In the genomic region with DNA sequence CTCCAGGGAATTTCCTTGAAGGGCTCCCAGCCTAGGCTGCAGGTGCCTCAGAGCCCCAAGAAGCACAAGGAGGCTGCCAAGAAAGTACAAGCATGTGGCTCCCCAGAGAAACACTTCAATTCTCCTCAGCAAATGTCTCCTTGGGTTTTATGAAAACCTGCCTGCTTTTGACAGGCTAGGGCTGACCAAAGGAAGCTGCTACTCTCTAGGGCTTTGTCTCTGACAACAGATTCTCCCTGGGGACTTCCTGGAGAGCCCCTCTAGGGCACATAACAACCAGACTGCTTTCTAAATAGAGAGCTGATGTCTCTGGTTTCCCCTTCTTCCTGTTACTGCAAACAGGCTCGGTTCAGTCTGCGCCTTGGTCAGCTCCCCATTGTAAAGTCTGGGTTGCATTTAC, we compare ENCODE assay signal across 14 mouse cellular contexts. TPM values are rescaled to one million over a fixed set of nuclear protein-coding genes. Genes with fewer than 3 reads are reported as not detected.
A peak's percentile ranks its signal among the peaks of the same experiment; 100 is the strongest.
DNase-seq lines count a peak whose midpoint lies in the region; ATAC-seq and TF ChIP-seq lines count a peak whose summit lies in the region.
"Had no signal": no experiment of that assay in that cellular context is flagged by ENCODE, and none has a peak within 500 bp of the region (broad histone marks: within the 10 kb centered on the region; RNA-seq: fewer than 3 reads in every experiment).

No protein-coding gene starts in this region.

- no peak overlapping the region for H3K4me3 ChIP-seq in forebrain, postnatal 0 days (ENCODE audit: low read depth, low read length)
- H3K4me3 ChIP-seq in forebrain, embryonic 10.5 days: no peak overlapping the region
- no peak overlapping the region for H3K4me3 ChIP-seq in lung, adult 2 months (replicated peaks; ENCODE audit: extremely low read depth, low read depth, low read length)
- H3K4me3 ChIP-seq in embryonic facial prominence, embryonic 13.5 days: no peak overlapping the region
- H3K4me3 ChIP-seq: heart, adult 2 months; limb, embryonic 15.5 days had no signal

- H3K27ac ChIP-seq in forebrain, postnatal 0 days (ENCODE audit: low read depth, low read length): peak overlapping the region; percentile 1; the same call in 1 of the 2 replicates
- no peak overlapping the region for H3K27ac ChIP-seq in forebrain, embryonic 10.5 days
- H3K27ac ChIP-seq in embryonic facial prominence, embryonic 13.5 days: peak overlapping the region; percentile 45
- H3K27ac ChIP-seq: heart, adult 2 months; kidney, postnatal 0 days; limb, embryonic 15.5 days had no signal

- TF ChIP-seq CTCF in forebrain, postnatal 0 days (IDR thresholded peaks at IDR 0.05; ENCODE audit: low read depth): no peak
- TF ChIP-seq CTCF in lung, adult 2 months (IDR thresholded peaks at IDR 0.05; ENCODE audit: insufficient read depth, low read length): no peak

- H3K4me2 ChIP-seq in forebrain, postnatal 0 days (ENCODE audit: low read depth): no peak overlapping the region
- H3K4me2 ChIP-seq in embryonic facial prominence, embryonic 13.5 days: no peak overlapping the region
- H3K4me2 ChIP-seq: limb, embryonic 15.5 days had no signal

- TF ChIP-seq POLR2A in lung, adult 2 months (IDR thresholded peaks at IDR 0.05; ENCODE audit: borderline replicate concordance, extremely low read depth, low read depth, low read length): no peak

- no peak for DNase-seq in forebrain, postnatal 0 days
- no peak for DNase-seq in forebrain, embryonic 10.5 days (ENCODE audit: extremely low spot score, low spot score)
- peak; percentile 34 for DNase-seq in lung, postnatal 36 days
- no peak for DNase-seq in lung, adult 2 months
- DNase-seq in splenic B cell, adult 2 months (ENCODE audit: low read depth, low spot score): peak; percentile 92
- no peak for DNase-seq in cerebellum, postnatal 4 days (ENCODE audit: low spot score in 2 of 2)
- DNase-seq: cerebellum, postnatal 25 days; heart, postnatal 4 days had no signal

- ATAC-seq in forebrain, postnatal 0 days: no peak
- no peak for ATAC-seq in embryonic facial prominence, embryonic 13.5 days (ENCODE audit: insufficient number of reproducible peaks, insufficient read depth, low FRiP score, low TSS enrichment, low read depth)
- ATAC-seq in monocyte, adult 5-6 weeks (replicated peaks; ENCODE audit: insufficient number of reproducible peaks, low FRiP score, low TSS enrichment, poor library complexity, severe bottlenecking): no peak

- no peaks in the 10 kb centered on the region for H3K9me3 ChIP-seq in forebrain, postnatal 0 days (ENCODE audit: low read length)
- H3K9me3 ChIP-seq in forebrain, embryonic 10.5 days: no peaks in the 10 kb centered on the region
- no peaks in the 10 kb centered on the region for H3K9me3 ChIP-seq in embryonic facial prominence, embryonic 13.5 days
- H3K9me3 ChIP-seq: limb, embryonic 15.5 days had no signal

- H3K36me3 ChIP-seq in forebrain, postnatal 0 days (ENCODE audit: insufficient read depth): no peaks in the 10 kb centered on the region
- H3K36me3 ChIP-seq in forebrain, embryonic 10.5 days (replicated peaks): no peaks in the 10 kb centered on the region
- no peaks in the 10 kb centered on the region for H3K36me3 ChIP-seq in embryonic facial prominence, embryonic 13.5 days
- no peaks in the 10 kb centered on the region for H3K36me3 ChIP-seq in splenic B cell, adult 2 months (ENCODE audit: control insufficient read depth, insufficient read depth, low read length, poor library complexity, severe bottlenecking)
- H3K36me3 ChIP-seq: limb, embryonic 15.5 days had no signal

- no peak overlapping the region for H3K9ac ChIP-seq in forebrain, postnatal 0 days
- 0 out of 2 replicates have a peak overlapping the region, but pooled peaks have one; percentile 32 for H3K9ac ChIP-seq in embryonic facial prominence, embryonic 13.5 days
- H3K9ac ChIP-seq: limb, embryonic 15.5 days had no signal

- 0 out of 2 replicates have a peak, but pooled peaks cover 5% of the 10 kb centered on the region for H3K4me1 ChIP-seq in forebrain, postnatal 0 days (ENCODE audit: insufficient read depth)
- peaks cover 3% of the 10 kb centered on the region; the same call in 1 of the 2 replicates for H3K4me1 ChIP-seq in forebrain, embryonic 10.5 days
- H3K4me1 ChIP-seq in lung, adult 2 months (ENCODE audit: control insufficient read depth, insufficient read depth, low read length): peaks cover 2% of the 10 kb centered on the region; the same call in 1 of the 2 replicates
- peaks cover 15% of the 10 kb centered on the region for H3K4me1 ChIP-seq in embryonic facial prominence, embryonic 13.5 days
- H3K4me1 ChIP-seq: limb, embryonic 15.5 days had no signal

- WGBS in forebrain, postnatal 0 days: 47% methylated on average over 2 of the region's 2 CpGs
- 26% methylated on average over 2 of the region's 2 CpGs for WGBS in forebrain, embryonic 10.5 days
- 27% methylated on average over 2 of the region's 2 CpGs for WGBS in lung, adult 2 months
- 12% methylated on average over 2 of the region's 2 CpGs for WGBS in embryonic facial prominence, embryonic 13.5 days

- no peaks in the 10 kb centered on the region for H3K27me3 ChIP-seq in forebrain, postnatal 0 days (ENCODE audit: insufficient read depth, low read length)
- H3K27me3 ChIP-seq in forebrain, embryonic 10.5 days (ENCODE audit: poor library complexity, severe bottlenecking): peaks cover 1% of the 10 kb centered on the region; the same call in 1 of the 2 replicates
- H3K27me3 ChIP-seq in embryonic facial prominence, embryonic 13.5 days: no peaks in the 10 kb centered on the region
- H3K27me3 ChIP-seq in splenic B cell, adult 2 months (ENCODE audit: control insufficient read depth, insufficient read depth, low read length, poor library complexity, severe bottlenecking): no peaks in the 10 kb centered on the region
- H3K27me3 ChIP-seq: limb, embryonic 15.5 days had no signal

RNA-seq across cellular contexts. Expression of gene Parp1, which starts 27.5 kb away (rescaled TPM):
- 92.2 and 95.3 TPM in 2 replicates for total RNA-seq in forebrain, postnatal 0 days (2014; rRNA removed)
- 51.6 and 57.5 TPM in 2 replicates for polyA plus RNA-seq in forebrain, postnatal 0 days (2015; fragmentation: Nextera tagmentation; extraction: Ambion mirVana)
- polyA plus RNA-seq in forebrain, embryonic 10.5 days (2016; fragmentation: Nextera tagmentation; extraction: Ambion mirVana): 328 and 332 TPM in 2 replicates
- polyA plus RNA-seq in lung, adult 2 months (2012; rRNA removed): 17.7 and 20.1 TPM in 2 replicates
- 119 and 137 TPM in 2 replicates for polyA plus RNA-seq in embryonic facial prominence, embryonic 13.5 days (2015; fragmentation: Nextera tagmentation; extraction: Ambion mirVana)
- total RNA-seq in monocyte, adult 5-6 weeks (2017): 58.1 to 70.1 TPM (median 61.4 TPM) in 3 replicates

RNA-seq across cellular contexts. Expression of gene Stum, which starts 57.9 kb away (rescaled TPM):
- 59.7 and 80.7 TPM in 2 replicates for total RNA-seq in forebrain, postnatal 0 days (2014; rRNA removed)
- polyA plus RNA-seq in forebrain, postnatal 0 days (2015; fragmentation: Nextera tagmentation; extraction: Ambion mirVana): 15.2 and 16.7 TPM in 2 replicates
- 3.8 and 4.0 TPM in 2 replicates for polyA plus RNA-seq in forebrain, embryonic 10.5 days (2016; fragmentation: Nextera tagmentation; extraction: Ambion mirVana)
- polyA plus RNA-seq in lung, adult 2 months (2012; rRNA removed): 4.2 and 6.2 TPM in 2 replicates
- polyA plus RNA-seq in embryonic facial prominence, embryonic 13.5 days (2015; fragmentation: Nextera tagmentation; extraction: Ambion mirVana): 0.31 and 1.9 TPM in 2 replicates
- total RNA-seq in monocyte, adult 5-6 weeks (2017): not detected in 3 replicates
- polyA plus RNA-seq: C2C12 had no signal

Comparison
In these comparisons a context has a peak if more than half of its experiments do, and no peak if none do; other contexts are left out.
1. DNase-seq: peak in lung, postnatal 36 days (single experiment) and splenic B cell, adult 2 months (single experiment); none in forebrain, postnatal 0 days (single experiment), forebrain, embryonic 10.5 days (single experiment), lung, adult 2 months (single experiment) and cerebellum, postnatal 4 days (0 of 2).